Mouse (Mus musculus) C2C12 (cell line): Measurements from ENCODE around the gene Bmpr1a.

ENCODE experiments used
- CTCF ChIP-seq: IDR thresholded peaks from one replicate; pipeline ENCODE4 v1.5.1; 2011; ENCODE audit not compliant: control insufficient read depth, insufficient read depth, insufficient read length
- MAX ChIP-seq: IDR thresholded peaks from one replicate; pipeline ENCODE4 v1.6.1; 2011; ENCODE audit warnings: mild to moderate bottlenecking, control low read depth
- MYOD1 ChIP-seq: IDR thresholded peaks from one replicate; pipeline ENCODE4 v1.6.1; 2011; ENCODE audit warnings: low read depth; ENCODE audit not compliant: control insufficient read depth, insufficient read length
- MYOG ChIP-seq: IDR thresholded peaks from one replicate; pipeline ENCODE4 v1.6.1; 2011; ENCODE audit not compliant: control insufficient read depth, insufficient read length; ENCODE audit errors: extremely low read depth
- USF1 ChIP-seq: IDR thresholded peaks from one replicate; pipeline ENCODE4 v1.6.1; 2011; ENCODE audit warnings: low read depth, mild to moderate bottlenecking, control low read depth, moderate library complexity

DNA sequence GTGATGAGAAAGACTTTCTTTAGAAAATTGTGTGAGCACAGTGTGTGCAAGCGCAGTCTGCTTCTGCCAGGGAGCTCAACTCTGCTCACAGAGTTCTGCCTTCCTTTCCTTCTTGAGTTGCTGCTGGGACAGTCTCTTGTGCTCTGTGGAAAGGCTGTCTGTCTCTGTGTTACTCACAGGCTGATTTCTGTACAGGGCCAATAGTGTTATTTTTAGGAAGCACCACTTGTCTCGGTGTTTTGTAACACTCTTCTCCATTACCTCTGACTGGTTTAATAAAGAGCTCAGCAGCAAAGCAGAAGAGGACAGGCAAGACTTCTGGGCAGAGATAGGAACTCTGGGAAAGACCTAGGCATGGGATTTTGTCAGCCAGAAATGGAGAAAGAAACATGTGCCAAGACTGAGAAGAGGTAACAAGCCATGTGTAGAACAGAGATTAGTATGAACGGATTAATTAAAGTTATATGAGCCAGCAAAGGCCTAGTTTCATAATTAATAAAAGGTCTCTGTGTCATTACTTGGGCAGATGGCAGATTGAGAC is 62.5 kb downstream of the Bmpr1a start:
- TF ChIP-seq CTCF (no peak), MAX (no peak), USF1 (no peak), MYOD1 (no peak), MYOG (no peak)
